Mouse (Mus musculus): ENCODE measurements around the gene Rdh5. TPM values are rescaled to one million over a fixed set of nuclear protein-coding genes. Genes with fewer than 3 reads are reported as not detected.

Rdh5 gene
- polyA plus RNA-seq, 1 experiment from 2014 or later, result 11.5 TPM

DNA sequence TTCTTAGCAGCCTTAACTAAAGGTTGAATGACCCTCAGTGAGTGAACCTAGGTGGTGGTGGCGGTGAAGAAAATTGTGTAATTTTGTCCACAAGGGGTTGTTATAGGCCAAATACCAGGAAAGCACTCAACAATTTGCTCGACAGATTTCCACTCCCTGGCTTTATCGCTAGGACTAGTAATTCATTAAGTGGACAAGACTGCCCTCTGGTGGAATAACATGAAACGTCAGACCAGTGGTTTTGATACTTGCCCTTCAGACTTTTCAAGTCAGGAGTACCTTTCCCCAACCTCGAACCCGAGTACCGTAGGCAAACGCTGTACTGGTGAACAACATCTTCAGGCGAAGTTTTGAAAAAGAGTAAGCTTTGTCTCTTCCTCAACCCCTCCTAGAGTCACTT is 27.3 kb downstream of the Rdh5 start:
- H3K4me1 ChIP-seq (ENCODE audit: control insufficient read depth in 2 of 2, insufficient read depth in 2 of 2, low read length in 2 of 2), result peaks cover 11 to 23% of the 10 kb centered on the region in 2 experiments
- no peaks in the 10 kb centered on the region for H3K36me3 ChIP-seq (ENCODE audit: control insufficient read depth, insufficient read depth, low read length)
- H3K27ac ChIP-seq (replicated peaks in 1 of 2; ENCODE audit: control insufficient read depth in 1 of 2, insufficient read depth in 1 of 2, low read depth in 2 of 2, low read length in 2 of 2), result 0 out of 4 replicates have a peak overlapping the region, but pooled peaks of 1 of the 2 experiments have one; percentile 44
- 1% methylated on average over 9 of the region's 9 CpGs for WGBS
- peak overlapping the region; percentile 4 to 24; a peak in 3 of 4 replicates for H3K4me3 ChIP-seq (ENCODE audit: control insufficient read depth in 1 of 2, insufficient read depth in 1 of 2, low read depth in 1 of 2, low read length in 2 of 2)
- no peaks in the 10 kb centered on the region for H3K9me3 ChIP-seq (ENCODE audit: control insufficient read depth, low read length)
- peaks cover 18% of the 10 kb centered on the region for H3K27me3 ChIP-seq (ENCODE audit: control insufficient read depth, insufficient read depth, low read length)
- ATAC-seq (ENCODE audit: insufficient number of reproducible peaks, insufficient read depth, low FRiP score, low read depth), result no peak
- H3K9ac ChIP-seq (ENCODE audit: low read length), result peak overlapping the region; percentile 62
- peak overlapping the region; percentile 61 for H3K4me2 ChIP-seq (ENCODE audit: low read length)

DNA sequence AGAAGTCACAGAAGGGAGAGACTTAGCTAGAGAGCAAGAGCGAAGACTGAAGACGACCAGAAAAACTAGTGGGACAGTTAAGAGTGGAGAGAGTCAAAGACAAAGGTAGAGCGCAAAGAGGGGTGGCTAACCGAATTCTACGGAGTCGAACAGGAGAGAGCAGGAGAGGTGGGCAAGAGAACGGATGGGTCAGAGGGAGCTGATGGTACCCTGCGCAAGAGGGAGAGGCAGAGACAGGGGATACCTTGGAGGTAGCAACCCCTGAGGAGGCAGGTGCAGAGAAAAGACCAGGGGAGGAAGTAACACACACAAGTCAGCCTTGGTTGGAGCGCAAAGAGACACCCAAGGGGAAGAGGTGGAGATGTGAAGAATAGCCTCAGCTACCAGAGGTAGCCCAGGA is 30.4 kb downstream of the Rdh5 start:
- ATAC-seq (ENCODE audit: insufficient number of reproducible peaks, insufficient read depth, low FRiP score, low read depth), result no peak
- Histone ChIP-seq H3K9ac (ENCODE audit: low read length) (peak overlapping the region; percentile 82), H3K4me3 (ENCODE audit: control insufficient read depth in 1 of 2, insufficient read depth in 1 of 2, low read depth in 1 of 2, low read length in 2 of 2) (peak overlapping the region; percentile 58 to 73), H3K27ac (replicated peaks in 1 of 2; ENCODE audit: control insufficient read depth in 1 of 2, insufficient read depth in 1 of 2, low read depth in 2 of 2, low read length in 2 of 2) (peak overlapping the region in 1 of 2 experiments; percentile 85; a peak in 1 of 4 replicates), H3K4me1 (ENCODE audit: control insufficient read depth in 2 of 2, insufficient read depth in 2 of 2, low read length in 2 of 2) (peaks cover 22 to 40% of the 10 kb centered on the region in 2 experiments), H3K9me3 (ENCODE audit: control insufficient read depth, low read length) (no peaks in the 10 kb centered on the region), H3K27me3 (ENCODE audit: control insufficient read depth, insufficient read depth, low read length) (peaks cover 18% of the 10 kb centered on the region), H3K36me3 (ENCODE audit: control insufficient read depth, insufficient read depth, low read length) (0 out of 2 replicates have a peak, but pooled peaks cover 2% of the 10 kb centered on the region), H3K4me2 (ENCODE audit: low read length) (peak overlapping the region; percentile 96)
- WGBS, result 4% methylated on average over 9 of the region's 9 CpGs

DNA sequence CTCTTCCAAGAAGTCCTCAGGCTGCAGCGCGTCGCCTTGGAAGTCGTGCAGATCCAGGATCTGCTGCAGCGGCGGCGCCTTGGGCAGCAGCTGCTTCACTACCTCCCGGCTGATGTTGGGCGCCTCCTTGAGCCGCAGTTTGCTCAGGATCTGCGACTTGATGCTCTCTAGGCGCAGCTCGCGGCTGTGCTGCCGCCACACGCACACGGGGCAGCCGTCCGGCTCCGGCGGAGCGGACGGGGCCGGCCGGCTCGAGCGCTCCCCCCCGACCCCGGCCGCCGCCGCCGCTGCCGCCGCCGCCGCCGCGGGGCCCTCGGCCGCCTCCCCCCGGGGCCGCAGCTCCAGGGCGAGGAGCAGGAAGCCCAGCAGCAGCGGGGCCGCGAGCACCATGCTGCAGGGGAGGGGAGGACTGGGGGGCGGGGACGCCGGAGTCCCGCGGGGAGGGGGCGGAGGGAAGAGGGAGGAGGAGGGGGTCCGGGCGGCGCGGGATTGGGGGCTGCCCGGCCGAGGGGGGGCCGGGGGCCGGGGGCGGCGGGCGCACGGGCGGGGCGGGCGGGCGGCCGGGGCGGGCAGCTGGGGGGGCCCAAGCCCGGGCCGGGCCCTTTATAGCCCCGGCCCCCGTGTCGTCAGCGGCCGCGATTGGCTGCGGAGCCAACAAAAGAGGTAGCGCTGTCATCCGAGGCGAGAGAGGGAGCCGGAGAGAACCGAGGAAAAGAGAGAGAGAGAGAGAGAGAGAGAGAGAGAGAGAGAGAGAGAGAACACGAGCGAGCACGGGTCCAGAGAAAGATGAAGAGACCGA is 31.2 kb downstream of the Rdh5 start, which contains the start of gene Gdf11:
TSS of gene Gdf11 (minus strand) at position 423 of the 799 bp plus-strand sequence.
- Histone ChIP-seq H3K4me3 (ENCODE audit: control insufficient read depth in 1 of 2, insufficient read depth in 1 of 2, low read depth in 1 of 2, low read length in 2 of 2) (peak within 1 kb of the TSS; percentile 60 to 73), H3K27ac (replicated peaks in 1 of 2; ENCODE audit: control insufficient read depth in 1 of 2, insufficient read depth in 1 of 2, low read depth in 2 of 2, low read length in 2 of 2) (peak within 1 kb of the TSS; percentile 34 to 85; a peak in 3 of 4 replicates), H3K9ac (ENCODE audit: low read length) (peak within 1 kb of the TSS; percentile 82), H3K27me3 (ENCODE audit: control insufficient read depth, insufficient read depth, low read length) (peaks cover 14% of the 10 kb centered on the region), H3K9me3 (ENCODE audit: control insufficient read depth, low read length) (no peaks in the 10 kb centered on the region), H3K4me2 (ENCODE audit: low read length) (peak within 1 kb of the TSS; percentile 96), H3K4me1 (ENCODE audit: control insufficient read depth in 2 of 2, insufficient read depth in 2 of 2, low read length in 2 of 2) (peaks cover 22 to 40% of the 10 kb centered on the region in 2 experiments), H3K36me3 (ENCODE audit: control insufficient read depth, insufficient read depth, low read length) (0 out of 2 replicates have a peak, but pooled peaks cover 2% of the 10 kb centered on the region)
- ATAC-seq (ENCODE audit: insufficient number of reproducible peaks, insufficient read depth, low FRiP score, low read depth), result peak; percentile 75
- WGBS, result 1% methylated on average over 63 of the region's 89 CpGs

DNA sequence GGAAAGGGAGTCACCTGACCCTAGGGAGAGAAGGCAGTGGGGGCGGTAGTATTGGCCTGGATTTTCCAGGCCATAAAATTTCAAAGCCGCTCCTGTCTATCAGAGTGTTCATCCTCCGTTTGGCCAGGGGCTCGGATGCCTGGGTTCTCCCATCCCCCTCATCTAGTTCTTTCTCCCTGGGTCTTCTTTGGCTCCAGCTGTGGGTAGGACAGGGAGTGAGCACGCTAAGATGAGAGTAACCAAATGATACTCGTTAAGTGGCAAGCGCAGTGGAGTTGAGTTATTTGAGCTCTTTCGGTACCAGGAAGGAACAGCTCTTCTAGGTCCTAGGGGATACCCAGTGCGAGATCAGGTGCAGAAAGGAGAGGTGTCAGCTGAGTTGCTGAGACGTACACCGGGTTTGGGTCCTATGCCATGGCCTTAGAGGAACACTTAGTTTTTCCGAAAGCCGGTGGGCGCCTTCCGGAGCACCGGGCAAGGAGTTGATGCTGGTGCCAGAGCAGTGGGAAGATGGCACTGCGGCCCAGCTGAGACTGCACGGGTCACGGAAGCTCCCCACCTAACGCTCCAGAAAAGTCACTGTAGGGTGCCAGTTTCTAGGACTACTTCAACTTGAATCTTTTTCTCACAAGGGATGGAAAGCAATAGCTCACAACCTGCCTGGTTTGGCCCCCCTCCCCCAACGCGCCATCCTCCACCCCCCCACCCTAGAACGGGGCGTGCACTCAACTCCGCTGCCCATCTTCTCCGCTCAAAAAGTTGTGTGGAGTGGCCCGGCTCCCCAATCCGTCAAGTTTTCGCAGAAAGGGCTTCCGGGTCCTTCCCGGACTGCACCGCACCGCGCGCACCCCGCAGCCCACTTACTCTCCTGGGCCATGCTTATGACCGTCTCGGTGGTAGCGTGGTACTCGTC is 32.0 kb downstream of the Rdh5 start:
- Histone ChIP-seq H3K9ac (ENCODE audit: low read length) (peak overlapping the region; percentile 82), H3K4me3 (ENCODE audit: control insufficient read depth in 1 of 2, insufficient read depth in 1 of 2, low read depth in 1 of 2, low read length in 2 of 2) (peak overlapping the region; percentile 60 to 73), H3K4me2 (ENCODE audit: low read length) (peak overlapping the region; percentile 96), H3K4me1 (ENCODE audit: control insufficient read depth in 2 of 2, insufficient read depth in 2 of 2, low read length in 2 of 2) (peaks cover 17 to 32% of the 10 kb centered on the region in 2 experiments), H3K9me3 (ENCODE audit: control insufficient read depth, low read length) (no peaks in the 10 kb centered on the region), H3K36me3 (ENCODE audit: control insufficient read depth, insufficient read depth, low read length) (peaks cover 8% of the 10 kb centered on the region; the same call in 1 of the 2 replicates), H3K27me3 (ENCODE audit: control insufficient read depth, insufficient read depth, low read length) (peaks cover 9% of the 10 kb centered on the region), H3K27ac (replicated peaks in 1 of 2; ENCODE audit: control insufficient read depth in 1 of 2, insufficient read depth in 1 of 2, low read depth in 2 of 2, low read length in 2 of 2) (peak overlapping the region; percentile 34 to 85; a peak in 3 of 4 replicates)
- under 1% methylated on average over 40 of the region's 40 CpGs for WGBS
- no peak for ATAC-seq (ENCODE audit: insufficient number of reproducible peaks, insufficient read depth, low FRiP score, low read depth)

DNA sequence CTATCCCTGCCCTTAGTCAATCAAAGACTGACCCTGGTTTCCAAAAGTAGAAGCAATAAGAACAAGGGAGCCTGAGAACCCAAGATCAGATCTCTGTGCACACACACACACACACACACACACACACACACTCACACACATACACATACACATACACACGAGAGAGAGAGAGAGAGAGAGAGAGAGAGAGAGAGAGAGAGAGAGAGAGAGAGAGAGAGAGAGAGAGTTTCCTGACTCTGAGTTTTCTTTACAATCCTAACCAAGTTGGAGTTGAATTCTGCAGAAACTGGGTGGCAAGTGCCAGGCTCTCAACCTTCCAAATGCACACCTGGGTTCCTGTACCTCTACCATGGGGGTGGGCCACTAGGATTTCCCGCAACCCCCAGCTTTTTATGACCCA is 32.8 kb downstream of the Rdh5 start:
- 0 out of 4 replicates have a peak overlapping the region, but pooled peaks of 1 of the 2 experiments have one; percentile 12 for H3K27ac ChIP-seq (replicated peaks in 1 of 2; ENCODE audit: control insufficient read depth in 1 of 2, insufficient read depth in 1 of 2, low read depth in 2 of 2, low read length in 2 of 2)
- H3K4me2 ChIP-seq (ENCODE audit: low read length), result peak overlapping the region; percentile 96
- WGBS, result 38% methylated on average over 1 of the region's 2 CpGs
- H3K36me3 ChIP-seq (ENCODE audit: control insufficient read depth, insufficient read depth, low read length), result peaks cover 15% of the 10 kb centered on the region; the same call in 1 of the 2 replicates
- peak overlapping the region; percentile 82 for H3K9ac ChIP-seq (ENCODE audit: low read length)
- H3K4me1 ChIP-seq (ENCODE audit: control insufficient read depth in 2 of 2, insufficient read depth in 2 of 2, low read length in 2 of 2), result peaks cover 17 to 26% of the 10 kb centered on the region in 2 experiments
- ATAC-seq (ENCODE audit: insufficient number of reproducible peaks, insufficient read depth, low FRiP score, low read depth), result no peak
- peaks cover 9% of the 10 kb centered on the region for H3K27me3 ChIP-seq (ENCODE audit: control insufficient read depth, insufficient read depth, low read length)
- H3K4me3 ChIP-seq (ENCODE audit: control insufficient read depth in 1 of 2, insufficient read depth in 1 of 2, low read depth in 1 of 2, low read length in 2 of 2), result peak overlapping the region in 1 of 2 experiments; percentile 73; a peak in 2 of 4 replicates
- no peaks in the 10 kb centered on the region for H3K9me3 ChIP-seq (ENCODE audit: control insufficient read depth, low read length)

DNA sequence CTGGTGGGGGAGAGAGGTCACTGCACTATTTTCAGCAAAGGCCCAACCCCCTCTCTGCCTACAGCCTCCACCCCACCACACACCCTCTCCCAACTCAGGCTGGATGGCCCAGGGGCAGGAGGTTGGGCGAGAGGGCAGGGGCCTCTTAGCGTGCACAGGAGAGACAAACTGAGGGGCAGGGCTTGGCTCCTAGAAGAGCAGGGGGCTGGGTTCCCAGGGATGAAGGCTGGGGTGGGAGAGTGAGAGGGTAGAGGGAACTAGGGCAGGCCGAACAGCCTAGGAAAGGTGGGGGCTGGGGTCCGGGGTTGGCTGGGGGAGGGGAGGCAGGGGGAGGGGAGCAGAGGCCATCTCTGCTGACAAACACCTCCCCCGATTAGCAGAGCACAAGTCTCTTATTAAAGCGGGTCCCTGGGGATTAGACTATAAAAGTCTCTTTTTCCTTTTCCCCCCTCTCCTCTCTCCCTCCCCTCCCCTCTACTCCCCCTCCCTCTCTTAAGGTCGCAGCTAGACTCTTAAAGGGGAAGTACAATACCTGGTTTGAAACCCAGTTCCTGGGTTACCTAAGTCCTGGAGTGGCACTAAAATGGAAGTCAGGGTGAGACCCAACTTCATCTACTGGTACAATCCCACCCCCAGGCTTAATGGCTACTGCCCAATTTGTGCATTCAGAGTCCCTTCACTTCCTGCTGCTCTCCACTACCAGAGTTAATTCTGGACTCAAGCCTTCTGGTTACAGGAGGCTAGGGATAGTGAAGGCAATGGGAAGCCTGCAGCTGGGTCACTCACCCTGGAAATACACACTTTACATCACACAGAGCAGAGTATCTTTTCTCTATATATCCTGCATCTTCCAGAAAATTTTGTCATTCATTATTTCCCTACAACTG is 33.5 kb downstream of the Rdh5 start:
- 1% methylated on average over 7 of the region's 7 CpGs for WGBS
- H3K9ac ChIP-seq (ENCODE audit: low read length), result peak overlapping the region; percentile 63
- H3K4me1 ChIP-seq (ENCODE audit: control insufficient read depth in 2 of 2, insufficient read depth in 2 of 2, low read length in 2 of 2), result peaks cover 17 to 23% of the 10 kb centered on the region in 2 experiments
- H3K4me3 ChIP-seq (ENCODE audit: control insufficient read depth in 1 of 2, insufficient read depth in 1 of 2, low read depth in 1 of 2, low read length in 2 of 2), result peak overlapping the region; percentile 12 to 33
- ATAC-seq (ENCODE audit: insufficient number of reproducible peaks, insufficient read depth, low FRiP score, low read depth), result no peak
- peaks cover 6% of the 10 kb centered on the region for H3K27me3 ChIP-seq (ENCODE audit: control insufficient read depth, insufficient read depth, low read length)
- H3K27ac ChIP-seq (replicated peaks in 1 of 2; ENCODE audit: control insufficient read depth in 1 of 2, insufficient read depth in 1 of 2, low read depth in 2 of 2, low read length in 2 of 2), result peak overlapping the region; percentile 25 to 39; a peak in 1 of 4 replicates
- peak overlapping the region; percentile 96 for H3K4me2 ChIP-seq (ENCODE audit: low read length)
- peaks cover 20% of the 10 kb centered on the region; the same call in 1 of the 2 replicates for H3K36me3 ChIP-seq (ENCODE audit: control insufficient read depth, insufficient read depth, low read length)
- no peaks in the 10 kb centered on the region for H3K9me3 ChIP-seq (ENCODE audit: control insufficient read depth, low read length)
